Mouse (Mus musculus): ENCODE measurements at regions not wholly inside any gene's neighbourhood (a gene's known extent, or its start where the extent isn't known, plus 50 kb on each side); places are given as distances from the start of the nearest gene placed in this dataset.

DNA sequence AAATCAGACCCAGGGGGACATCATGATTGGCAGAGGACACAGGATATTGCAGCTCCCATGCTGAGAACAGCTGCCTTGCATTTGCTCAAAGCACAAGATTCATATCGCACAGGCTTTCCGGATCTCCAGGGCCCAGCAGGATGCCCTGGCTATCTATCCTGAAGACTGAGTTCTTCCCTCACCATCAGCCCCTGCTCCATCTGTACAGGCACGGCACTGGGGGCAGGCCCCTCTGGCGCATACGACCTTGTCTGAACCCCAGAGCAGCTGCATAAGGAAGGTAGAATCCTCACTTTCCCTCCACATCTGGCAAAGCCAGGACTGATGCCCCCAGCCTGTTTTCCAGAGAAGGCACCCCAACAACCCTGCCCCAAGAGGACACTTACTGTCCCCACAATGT lies 266.8 kb downstream of the Tns1 start:
- DNase-seq (ENCODE audit: low read depth, low spot score) = peak; percentile 48

- no peak for DNase-seq (ENCODE audit: low read depth, low spot score)
Observed at GRCm38 (mm10) chr1:73856811-73857210, 267.4 kb downstream of the Tns1 start.

- no peak for DNase-seq (ENCODE audit: low read depth, low spot score)
Observed at GRCm38 (mm10) chr1:73855306-73855705, 268.9 kb downstream of the Tns1 start.

GRCm38 (mm10) chr1:73853851-73854250 lies 270.4 kb downstream of the Tns1 start:
- DNase-seq (ENCODE audit: low read depth, low spot score) = no peak

DNA sequence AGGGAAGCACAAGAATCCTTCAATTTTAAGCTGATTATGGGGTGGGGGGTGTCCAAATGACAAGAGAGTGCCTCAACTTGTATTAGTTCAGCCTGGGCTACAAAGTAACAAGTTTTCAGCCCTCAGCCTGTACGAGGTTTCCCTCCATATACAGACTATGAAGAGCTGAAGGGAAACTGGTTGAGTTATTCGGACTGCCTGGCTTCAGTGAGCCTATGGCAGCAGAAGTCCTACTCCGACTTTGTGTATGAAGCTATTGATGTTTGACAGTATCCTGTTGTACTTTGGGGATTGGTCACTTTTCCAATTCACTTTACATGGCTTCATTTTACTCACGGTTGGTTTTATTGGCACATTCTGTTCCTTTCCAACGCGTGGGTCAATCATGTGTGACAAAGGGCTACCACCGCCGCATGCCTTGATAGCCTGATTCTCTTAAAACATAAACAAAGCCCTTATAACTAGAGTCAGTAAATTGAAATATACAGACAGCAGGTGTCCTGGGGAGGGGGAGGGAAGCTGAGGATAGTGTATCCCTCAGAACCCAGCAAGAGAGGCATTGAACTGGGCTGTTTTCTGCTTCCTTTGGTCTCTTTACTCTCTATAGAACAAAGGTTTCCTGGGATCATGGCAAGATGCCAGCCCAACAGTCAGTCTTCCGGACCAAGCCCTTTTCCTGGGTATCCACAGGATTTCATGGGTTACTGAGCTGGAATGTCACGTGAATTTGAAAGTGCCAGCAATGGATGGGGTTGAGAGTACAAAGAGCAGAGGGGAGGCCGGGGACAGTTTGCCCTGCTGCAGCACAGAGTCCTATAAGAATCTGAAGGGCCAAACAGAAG lies 273.9 kb downstream of the Tns1 start:
- DNase-seq (ENCODE audit: low read depth, low spot score) = no peak

- no peak for DNase-seq (ENCODE audit: low read depth, low spot score)
Observed at GRCm38 (mm10) chr1:73848370-73848769, 275.9 kb downstream of the Tns1 start.

GRCm38 (mm10) chr1:73847126-73847525 lies 277.1 kb downstream of the Tns1 start:
- no peak for DNase-seq (ENCODE audit: low read depth, low spot score)

DNA sequence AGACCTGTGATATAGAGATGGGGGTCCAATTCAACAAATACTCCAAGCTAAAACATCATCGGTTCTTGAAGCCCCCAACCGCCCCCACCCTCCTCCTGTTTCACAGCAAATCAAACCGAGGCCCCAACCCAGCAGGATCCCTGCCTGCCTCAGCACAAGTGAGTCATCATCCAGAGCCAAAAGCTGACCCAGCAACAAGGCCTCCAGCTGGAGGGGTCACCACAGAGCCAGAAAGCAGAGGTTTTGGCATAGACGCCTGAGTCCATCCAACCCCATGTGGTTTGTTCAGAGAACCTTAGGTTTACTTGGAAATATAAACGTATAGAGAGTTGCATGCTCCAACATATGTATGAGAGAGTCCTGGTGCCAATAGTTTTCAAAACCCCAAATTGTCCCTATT lies 279.1 kb downstream of the Tns1 start:
- DNase-seq (ENCODE audit: low read depth, low spot score) = no peak

DNA sequence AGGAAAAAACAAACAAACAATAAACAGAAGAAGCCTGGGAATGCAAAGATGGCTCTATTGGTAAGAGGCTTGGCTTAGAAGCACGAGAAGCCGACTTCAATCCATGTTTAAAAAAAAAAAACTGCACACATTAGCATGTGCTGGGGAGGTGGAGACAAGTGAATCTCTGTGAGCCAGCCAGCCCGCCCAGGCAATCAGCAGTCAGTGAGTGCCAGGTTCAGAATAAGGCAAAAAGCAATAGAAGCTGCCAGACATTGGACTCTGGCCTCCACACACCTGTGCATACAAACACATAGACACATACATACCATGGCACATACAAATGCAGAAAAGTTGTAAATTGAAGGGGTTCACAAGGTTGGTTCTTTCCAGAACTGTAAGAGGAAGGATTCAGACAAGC lies 279.7 kb downstream of the Tns1 start:
- no peak for DNase-seq (ENCODE audit: low read depth, low spot score)

GRCm38 (mm10) chr1:73839351-73839750 lies 284.9 kb downstream of the Tns1 start:
- no peak for DNase-seq (ENCODE audit: low read depth, low spot score)

GRCm38 (mm10) chr1:73836680-73837079 lies 287.6 kb downstream of the Tns1 start:
- DNase-seq (ENCODE audit: low read depth, low spot score) = no peak

GRCm38 (mm10) chr1:73834566-73834965 lies 289.7 kb downstream of the Tns1 start:
- DNase-seq (ENCODE audit: low read depth, low spot score) = no peak

GRCm38 (mm10) chr1:73830486-73831132 lies 293.6 kb downstream of the Tns1 start:
- DNase-seq (ENCODE audit: low read depth, low spot score) = no peak

GRCm38 (mm10) chr1:73828996-73829395 lies 295.3 kb downstream of the Tns1 start:
- DNase-seq (ENCODE audit: low read depth, low spot score) = no peak

- peak; percentile 89 for DNase-seq (ENCODE audit: low read depth, low spot score)
Observed at GRCm38 (mm10) chr1:73826243-73826930, 297.9 kb downstream of the Tns1 start.

- DNase-seq (ENCODE audit: low read depth, low spot score) = no peak
Observed at GRCm38 (mm10) chr1:73824406-73825184, 299.7 kb downstream of the Tns1 start.

DNA sequence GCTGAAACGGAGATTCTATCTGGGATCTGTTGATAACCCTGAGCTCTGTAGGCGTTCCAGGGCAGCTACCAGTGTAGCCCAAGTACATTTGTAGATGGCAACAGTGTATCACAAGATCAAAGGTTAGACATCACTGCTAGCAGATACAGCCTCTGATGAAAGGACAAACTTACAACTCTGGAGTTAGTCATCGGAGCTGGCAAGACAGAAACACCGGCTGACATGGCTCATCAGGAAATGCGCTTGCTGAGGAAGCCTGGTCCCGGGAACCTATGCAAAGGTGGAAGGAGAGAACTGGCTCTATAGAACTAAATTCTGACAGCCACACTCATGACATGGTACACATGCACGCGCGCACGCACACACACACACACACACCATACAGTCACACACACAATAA lies 300.5 kb downstream of the Tns1 start:
- no peak for DNase-seq (ENCODE audit: low read depth, low spot score)

GRCm38 (mm10) chr1:73822616-73823015 lies 301.6 kb downstream of the Tns1 start:
- peak; percentile 41 for DNase-seq (ENCODE audit: low read depth, low spot score)

DNA sequence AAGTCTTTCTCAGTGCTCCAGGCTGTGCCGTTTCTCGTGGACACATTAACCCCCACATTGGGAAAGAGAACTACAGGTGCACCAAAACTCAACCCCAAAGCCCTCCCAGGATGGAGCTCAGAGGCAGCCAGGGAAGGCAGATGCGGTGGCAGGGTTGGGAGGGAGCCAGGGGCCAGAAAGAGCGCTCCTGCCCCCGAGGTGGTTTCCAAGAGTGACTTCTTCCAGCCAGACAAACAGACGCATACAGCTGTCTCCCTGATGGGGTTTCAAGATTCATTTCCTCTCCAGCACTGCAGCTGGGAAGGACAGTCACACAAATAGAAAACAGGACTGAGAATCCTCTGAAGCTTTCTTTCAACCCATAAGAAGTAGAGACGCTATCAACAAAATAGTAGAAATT lies 303.5 kb downstream of the Tns1 start:
- no peak for DNase-seq (ENCODE audit: low read depth, low spot score)

DNA sequence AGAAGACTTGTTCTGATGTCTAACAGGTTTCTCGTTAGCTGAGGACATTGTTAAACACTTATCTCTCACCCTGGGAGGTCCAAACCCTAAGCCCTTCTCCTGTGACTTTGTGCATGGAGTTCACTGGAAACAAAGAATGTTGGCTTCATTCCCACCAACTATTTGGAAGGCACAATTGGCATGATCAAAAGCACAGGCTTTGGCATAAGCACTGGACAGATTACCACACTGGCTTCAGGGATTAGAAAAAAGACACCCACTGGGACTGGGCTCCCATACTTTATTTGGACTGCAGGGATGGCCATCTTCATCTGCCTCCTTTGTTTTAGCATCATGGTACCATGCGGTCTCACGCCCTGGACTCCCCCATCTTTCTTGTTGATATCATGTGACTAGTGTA lies 317.0 kb downstream of the Tns1 start:
- DNase-seq (ENCODE audit: low read depth, low spot score) = no peak

DNA sequence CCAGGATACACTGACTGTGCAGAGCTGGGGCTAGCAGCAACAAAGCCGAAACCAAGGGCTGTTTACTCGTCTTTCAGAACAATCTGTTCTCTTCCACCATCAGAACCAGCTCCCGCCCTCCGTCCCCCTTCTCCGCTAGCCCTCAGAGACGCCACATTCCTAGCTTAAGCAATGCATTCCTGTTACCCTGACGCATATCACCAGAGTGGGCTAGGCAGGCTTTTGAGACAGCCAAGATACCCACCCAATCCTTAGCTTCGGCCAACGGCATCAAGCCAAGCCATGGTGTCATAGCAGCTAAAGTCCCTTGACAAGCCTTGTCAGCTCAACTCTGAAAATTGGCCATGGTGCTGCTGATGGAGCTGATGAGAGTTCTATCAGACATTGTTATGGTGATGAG lies 319.1 kb downstream of the Tns1 start:
- DNase-seq (ENCODE audit: low read depth, low spot score) = no peak

DNA sequence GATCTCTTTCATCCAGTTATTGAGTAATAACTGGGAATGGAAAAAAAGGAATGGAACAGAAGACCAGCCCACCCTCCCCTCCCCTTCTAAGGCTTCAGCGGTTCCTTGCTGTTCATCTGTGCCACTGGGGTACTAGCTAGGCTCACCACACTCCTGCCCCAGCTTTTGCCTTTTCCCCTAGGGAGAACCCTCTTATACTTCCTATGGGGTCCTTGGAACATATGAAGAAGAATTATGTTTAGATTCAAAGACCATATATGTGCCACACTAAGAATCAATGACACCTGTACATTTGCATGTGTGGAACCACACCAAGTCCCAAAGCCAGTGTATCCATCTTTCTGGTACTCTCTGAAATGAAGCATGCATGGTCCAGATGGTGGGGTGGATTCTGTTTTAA lies 324.3 kb downstream of the Tns1 start:
- no peak for DNase-seq (ENCODE audit: low read depth, low spot score)
